Mouse (Mus musculus) bone marrow macrophage, adult 2 months (primary cell): ENCODE data around the gene Col5a3.

Source experiments
- CTCF ChIP-seq: IDR thresholded peaks from 2 replicates; pipeline ENCODE4 v1.5.1; 2012; ENCODE audit warnings: low read depth, mild to moderate bottlenecking, low read length, moderate library complexity
- POLR2A ChIP-seq: IDR thresholded peaks from 2 replicates; pipeline ENCODE4 v1.6.1; 2012; ENCODE audit warnings: mild to moderate bottlenecking, low read depth, low read length, borderline replicate concordance

DNA sequence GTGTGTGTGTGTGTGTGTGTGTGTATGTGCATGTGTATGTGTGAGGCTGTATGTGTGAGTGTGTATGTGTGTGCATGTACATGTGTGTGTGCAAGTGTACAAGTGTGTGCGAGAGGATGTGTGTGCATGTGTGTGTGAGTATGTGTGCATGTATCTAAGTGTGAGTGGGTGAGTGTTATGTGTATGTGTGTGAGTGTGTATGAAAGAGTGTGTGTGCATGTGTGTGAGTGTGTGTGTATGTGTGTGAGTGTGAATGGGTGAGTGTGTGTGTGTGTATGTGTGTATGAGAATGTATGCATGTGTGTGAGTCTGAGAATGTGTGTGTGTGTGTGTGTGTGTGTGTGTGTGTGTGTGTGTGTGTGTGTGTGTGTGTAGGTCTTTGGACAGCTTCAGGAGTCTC is 13.3 kb upstream of the Col5a3 start:
- TF ChIP-seq POLR2A, result no peak
- TF ChIP-seq CTCF, result no peak
